Mouse (Mus musculus): Measurements from ENCODE around the gene Mrpl2. TPM values are rescaled to one million over a fixed set of nuclear protein-coding genes. Genes with fewer than 3 reads are reported as not detected.

Mrpl2 gene
- polyA plus RNA-seq, 1 experiment from 2014 or later = 151 TPM

DNA sequence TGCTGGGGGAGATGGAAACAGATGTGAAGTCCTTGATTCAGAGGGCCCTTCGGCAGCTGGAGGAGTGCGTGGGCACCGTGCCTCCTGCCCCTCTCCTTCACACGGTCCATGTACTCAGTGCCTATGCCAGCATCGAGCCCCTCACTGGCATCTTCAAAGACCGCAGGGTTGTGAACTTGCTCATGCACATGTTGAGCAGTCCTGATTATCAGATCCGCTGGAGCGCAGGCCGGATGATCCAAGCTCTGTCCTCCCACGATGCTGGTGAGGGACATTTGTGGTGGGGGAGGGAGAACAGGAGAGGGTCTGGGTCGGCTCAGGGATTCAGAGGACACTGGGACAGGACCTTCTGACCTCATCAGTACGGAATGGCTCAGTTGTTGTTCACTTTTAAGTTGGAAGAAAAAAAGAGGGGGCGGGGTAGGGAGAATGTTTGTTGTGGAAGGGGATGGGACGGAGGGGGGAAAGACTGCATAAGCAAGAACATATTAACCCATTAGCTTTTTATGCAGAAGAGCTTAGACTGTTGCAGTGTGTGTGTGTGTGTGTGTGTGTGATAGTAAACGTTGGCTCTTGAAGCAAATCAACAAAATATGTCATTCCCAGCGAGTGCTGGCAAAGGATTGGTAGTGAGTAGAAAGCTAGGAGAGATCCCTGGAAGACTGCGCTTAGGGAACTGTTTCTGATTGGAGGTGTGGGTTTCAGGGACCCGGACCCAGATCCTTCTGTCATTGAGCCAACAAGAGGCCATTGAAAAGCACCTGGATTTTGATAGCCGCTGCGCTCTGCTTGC is 5.9 kb downstream of the Mrpl2 start:
- peaks cover 54% of the 10 kb centered on the region for H3K4me1 ChIP-seq
- peaks cover 68% of the 10 kb centered on the region for H3K36me3 ChIP-seq
- no peaks in the 10 kb centered on the region for H3K27me3 ChIP-seq (ENCODE audit: insufficient read depth, poor library complexity, severe bottlenecking)
- H3K27ac ChIP-seq = peak overlapping the region; percentile 98
- DNase-seq (ENCODE audit: low spot score) = no peak
- WGBS = 64% methylated on average over 20 of the region's 20 CpGs
- peak overlapping the region; percentile 77 for H3K4me3 ChIP-seq
- no peaks in the 10 kb centered on the region for H3K9me3 ChIP-seq

DNA sequence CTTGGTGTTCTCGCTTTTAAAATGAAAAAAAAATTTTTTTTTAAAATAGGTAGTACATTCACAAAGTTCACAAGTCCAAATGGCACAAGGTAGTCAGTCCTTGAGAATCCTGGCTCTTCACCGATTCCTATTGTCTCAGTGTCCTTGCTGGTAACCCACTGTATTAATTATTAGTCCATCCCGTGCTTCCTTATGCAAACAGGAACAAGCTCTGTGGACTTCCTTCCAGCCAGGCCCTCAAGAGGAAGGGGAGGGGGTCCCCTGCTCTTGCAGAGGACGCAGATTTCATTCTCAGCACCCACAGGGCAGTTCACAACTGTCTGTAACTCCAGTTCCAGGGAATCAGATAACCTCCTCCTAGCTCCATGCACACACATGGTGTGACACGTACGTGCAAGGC is 10.0 kb downstream of the Mrpl2 start:
- no peak for DNase-seq (ENCODE audit: low spot score)
- Histone ChIP-seq H3K27ac (no peak overlapping the region), H3K27me3 (ENCODE audit: insufficient read depth, poor library complexity, severe bottlenecking) (no peaks in the 10 kb centered on the region), H3K36me3 (peaks cover 92% of the 10 kb centered on the region), H3K4me1 (peaks cover 35% of the 10 kb centered on the region), H3K9me3 (no peaks in the 10 kb centered on the region), H3K4me3 (no peak overlapping the region)
- WGBS = 79% methylated on average over 6 of the region's 6 CpGs

DNA sequence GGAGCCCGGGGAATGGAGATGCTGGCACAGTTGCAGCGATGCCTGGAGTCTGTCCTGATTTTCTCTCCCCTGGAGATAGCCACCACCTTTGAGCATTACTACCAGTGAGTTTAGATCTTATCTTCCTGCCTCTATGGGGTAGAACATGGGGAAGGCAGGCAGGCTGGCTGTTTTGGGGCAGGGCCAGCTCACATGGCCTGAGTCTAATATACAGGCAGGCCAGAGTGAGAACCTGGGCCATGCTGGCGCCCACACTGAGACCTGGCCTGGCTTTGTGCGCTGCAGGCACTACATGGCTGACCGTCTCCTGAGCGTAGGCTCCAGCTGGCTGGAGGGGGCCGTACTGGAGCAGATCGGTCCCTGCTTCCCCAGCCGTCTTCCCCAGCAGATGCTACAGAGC is 15.3 kb downstream of the Mrpl2 start:
- DNase-seq (ENCODE audit: low spot score) = no peak
- Histone ChIP-seq H3K36me3 (peaks cover 99% of the 10 kb centered on the region), H3K9me3 (no peaks in the 10 kb centered on the region), H3K27me3 (ENCODE audit: insufficient read depth, poor library complexity, severe bottlenecking) (no peaks in the 10 kb centered on the region), H3K27ac (no peak overlapping the region), H3K4me3 (no peak overlapping the region), H3K4me1 (peaks cover 2% of the 10 kb centered on the region; the same call in 1 of the 2 replicates)
- 90% methylated on average over 9 of the region's 9 CpGs for WGBS

DNA sequence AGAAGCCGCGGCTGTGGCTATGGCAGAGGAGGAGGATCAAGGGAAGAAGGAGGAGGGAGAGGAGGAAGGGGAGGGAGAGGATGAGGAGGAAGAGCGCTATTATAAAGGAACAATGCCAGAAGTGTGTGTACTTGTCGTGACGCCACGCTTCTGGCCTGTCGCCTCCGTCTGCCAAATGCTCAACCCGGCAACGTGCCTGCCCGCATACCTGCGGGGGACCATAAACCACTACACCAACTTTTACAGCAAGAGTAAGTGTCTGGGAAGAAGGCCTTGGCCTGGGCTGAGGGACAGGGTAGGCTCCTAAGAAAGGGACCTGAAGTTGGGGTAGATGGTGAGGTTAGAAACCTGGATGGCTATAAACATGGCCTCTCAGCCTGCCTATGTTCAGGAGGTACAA is 16.0 kb downstream of the Mrpl2 start:
- WGBS = 93% methylated on average over 12 of the region's 12 CpGs
- Histone ChIP-seq H3K4me3 (no peak overlapping the region), H3K4me1 (peaks cover 2% of the 10 kb centered on the region; the same call in 1 of the 2 replicates), H3K27ac (no peak overlapping the region), H3K27me3 (ENCODE audit: insufficient read depth, poor library complexity, severe bottlenecking) (no peaks in the 10 kb centered on the region), H3K9me3 (no peaks in the 10 kb centered on the region), H3K36me3 (peaks cover 99% of the 10 kb centered on the region)
- no peak for DNase-seq (ENCODE audit: low spot score)

DNA sequence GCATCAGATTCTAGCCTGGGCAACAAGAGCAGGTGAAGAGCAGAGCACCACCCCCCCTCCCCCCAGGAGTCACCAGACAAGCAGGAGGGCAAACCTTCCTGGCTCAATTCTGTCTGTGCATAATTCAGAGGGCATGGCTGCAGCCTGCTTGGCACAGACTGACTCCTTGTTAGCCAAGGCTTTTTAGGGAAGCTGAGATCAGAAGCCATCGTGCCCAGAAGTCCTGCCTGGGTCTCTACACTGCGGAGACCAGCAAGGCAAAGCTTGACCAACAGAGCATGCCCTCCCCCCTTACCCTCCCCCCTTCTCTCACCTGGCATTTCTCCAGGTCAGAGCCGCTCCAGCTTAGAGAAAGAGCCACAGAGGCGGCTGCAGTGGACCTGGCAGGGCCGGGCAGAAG is 16.7 kb downstream of the Mrpl2 start:
- Histone ChIP-seq H3K27ac (no peak overlapping the region), H3K27me3 (ENCODE audit: insufficient read depth, poor library complexity, severe bottlenecking) (no peaks in the 10 kb centered on the region), H3K4me3 (no peak overlapping the region), H3K9me3 (no peaks in the 10 kb centered on the region), H3K36me3 (peaks cover 97% of the 10 kb centered on the region), H3K4me1 (no peaks in the 10 kb centered on the region)
- WGBS = 87% methylated on average over 5 of the region's 5 CpGs
- DNase-seq (ENCODE audit: low spot score) = no peak

DNA sequence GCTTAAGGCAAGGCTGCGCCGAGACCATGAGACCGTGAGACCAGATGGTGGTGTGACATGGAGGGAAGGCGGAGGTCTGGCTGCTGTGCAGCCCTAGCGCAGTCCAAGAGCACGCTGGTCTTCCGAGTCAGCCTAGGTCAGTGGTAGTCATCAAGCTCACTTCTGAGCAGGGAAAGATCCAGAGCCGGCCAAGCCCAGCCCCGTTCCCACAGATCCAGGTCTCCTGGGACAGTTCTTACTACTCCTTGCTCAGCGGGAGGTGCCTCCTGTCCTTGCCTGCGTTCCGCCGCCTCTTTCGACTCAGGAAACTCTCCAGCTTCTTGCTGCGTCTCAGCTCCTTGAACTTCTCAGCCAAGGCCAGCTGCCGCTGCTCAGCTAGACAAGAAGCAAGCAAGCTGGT is 21.7 kb downstream of the Mrpl2 start:
- DNase-seq (ENCODE audit: low spot score) = no peak
- Histone ChIP-seq H3K36me3 (peaks cover 89% of the 10 kb centered on the region), H3K4me3 (no peak overlapping the region), H3K27ac (no peak overlapping the region), H3K27me3 (ENCODE audit: insufficient read depth, poor library complexity, severe bottlenecking) (no peaks in the 10 kb centered on the region), H3K9me3 (no peaks in the 10 kb centered on the region), H3K4me1 (peaks cover under 1% of the 10 kb centered on the region; the same call in 1 of the 2 replicates)
- WGBS = 89% methylated on average over 16 of the region's 16 CpGs

DNA sequence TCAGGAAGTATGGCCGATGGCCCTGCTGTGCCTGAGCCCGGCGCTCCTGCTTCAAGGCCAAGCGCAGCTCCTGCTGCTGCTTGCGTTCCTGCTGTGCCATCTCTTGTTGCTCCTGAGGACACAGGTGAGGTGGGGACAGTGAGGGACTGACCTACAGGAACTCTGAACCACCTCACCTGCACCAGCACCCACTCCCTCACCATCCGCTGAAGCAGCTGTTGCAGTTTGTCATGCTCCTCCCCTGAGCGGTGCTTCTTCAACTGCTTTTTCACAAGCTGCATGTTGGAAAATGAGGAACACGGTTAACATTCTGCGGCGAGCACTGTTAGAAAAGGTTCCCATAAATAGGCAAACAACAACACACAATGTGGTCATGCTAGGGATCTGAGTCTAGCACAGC is 23.9 kb downstream of the Mrpl2 start:
- no peak for DNase-seq (ENCODE audit: low spot score)
- 97% methylated on average over 10 of the region's 10 CpGs for WGBS
- no peak overlapping the region for H3K27ac ChIP-seq
- H3K36me3 ChIP-seq = peaks cover 74% of the 10 kb centered on the region
- no peaks in the 10 kb centered on the region for H3K9me3 ChIP-seq
- no peaks in the 10 kb centered on the region for H3K27me3 ChIP-seq (ENCODE audit: insufficient read depth, poor library complexity, severe bottlenecking)
- no peak overlapping the region for H3K4me3 ChIP-seq
- H3K4me1 ChIP-seq = peaks cover 16% of the 10 kb centered on the region

DNA sequence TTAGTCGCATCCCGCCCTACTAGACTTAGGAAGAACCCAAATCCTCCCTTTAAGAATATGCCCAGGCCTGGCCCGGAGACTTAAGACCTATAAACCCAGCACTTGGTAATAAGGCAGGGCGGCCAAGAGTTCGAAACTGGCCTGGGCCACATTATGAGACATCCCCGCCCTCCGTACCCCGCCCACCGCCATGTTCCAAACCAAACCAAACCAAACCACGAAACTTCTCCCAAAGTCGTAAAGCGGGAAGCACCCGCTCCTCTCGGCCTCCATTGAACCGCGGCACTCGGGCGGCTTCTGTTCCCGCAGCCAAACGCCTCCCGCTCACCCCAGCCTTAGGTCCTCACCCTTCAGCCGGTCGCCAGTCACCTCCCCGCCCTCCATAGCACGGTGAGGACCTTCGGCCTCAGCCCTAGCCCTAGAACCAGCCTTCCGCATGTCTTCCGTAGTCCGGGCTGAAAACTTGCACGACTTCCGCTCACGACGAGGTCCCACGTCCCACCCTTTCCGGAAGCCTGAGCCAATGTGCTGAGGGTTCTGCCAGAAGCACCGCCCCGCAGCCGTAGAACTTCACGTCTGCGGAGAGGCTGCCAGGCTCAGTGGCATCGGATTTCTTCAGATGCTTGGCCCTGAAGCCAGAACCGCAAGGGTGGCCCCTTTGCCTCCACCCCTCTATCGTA is 28.0 kb downstream of the Mrpl2 start, which contains the start of gene Rrp36:
Gene Rrp36 (minus strand): TSS at position 503 of the 680 bp plus-strand sequence.
- H3K36me3 ChIP-seq = peaks cover 75% of the 10 kb centered on the region
- WGBS = under 1% methylated on average over 43 of the region's 43 CpGs

DNA sequence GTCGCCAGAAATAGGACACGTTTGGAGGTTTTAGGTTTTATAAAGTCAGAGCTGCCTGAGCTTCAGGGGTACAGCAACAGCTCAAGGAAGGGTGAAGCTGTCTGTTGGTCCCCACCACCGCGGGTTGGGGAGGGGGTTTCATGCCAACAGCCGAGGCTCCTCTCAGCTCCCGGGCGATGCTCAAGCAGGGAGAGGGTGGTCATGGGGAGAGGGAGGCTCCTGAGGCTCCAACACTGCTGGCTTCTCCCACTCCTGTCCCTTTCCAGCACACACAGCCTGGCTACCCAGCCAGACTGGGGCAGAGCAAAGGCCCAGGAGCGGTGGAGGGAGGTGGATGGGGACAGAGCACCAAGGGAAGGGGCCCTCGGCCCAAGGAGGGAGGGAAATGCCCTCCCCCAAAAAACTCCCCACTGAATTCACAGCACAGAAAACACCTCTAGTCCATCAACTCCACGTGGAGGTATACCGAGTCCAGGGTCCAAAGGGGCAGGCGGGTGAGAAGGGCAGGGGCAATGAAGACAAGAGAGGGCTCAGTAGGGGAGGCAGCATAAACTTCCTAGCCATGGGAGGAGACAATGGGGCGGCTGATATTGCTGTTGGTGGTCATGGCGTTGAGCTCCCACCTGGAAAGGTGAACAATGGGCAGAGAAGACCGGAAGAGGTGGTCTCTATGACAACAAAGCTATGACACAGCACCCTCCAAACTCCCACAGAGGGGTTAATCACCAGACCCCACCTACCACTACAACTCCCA is 28.7 kb downstream of the Mrpl2 start:
- 22% methylated on average over 15 of the region's 15 CpGs for WGBS
- peak overlapping the region; percentile 79 for H3K4me3 ChIP-seq
- no peaks in the 10 kb centered on the region for H3K27me3 ChIP-seq (ENCODE audit: insufficient read depth, poor library complexity, severe bottlenecking)
- H3K36me3 ChIP-seq = peaks cover 70% of the 10 kb centered on the region
- H3K9me3 ChIP-seq = no peaks in the 10 kb centered on the region
- H3K27ac ChIP-seq = peak overlapping the region; percentile 85
- no peak for DNase-seq (ENCODE audit: low spot score)
- H3K4me1 ChIP-seq = peaks cover 39% of the 10 kb centered on the region

More for the DNA sequence above, 28.0 kb downstream of the Mrpl2 start, which contains the start of gene Rrp36:
- H3K9me3 ChIP-seq = no peaks in the 10 kb centered on the region
- H3K27ac ChIP-seq = peak within 1 kb of the TSS; percentile 85
- H3K4me1 ChIP-seq = peaks cover 32% of the 10 kb centered on the region
- peak within 1 kb of the TSS; percentile 79 for H3K4me3 ChIP-seq
- DNase-seq (ENCODE audit: low spot score) = peak; percentile 97
- no peaks in the 10 kb centered on the region for H3K27me3 ChIP-seq (ENCODE audit: insufficient read depth, poor library complexity, severe bottlenecking)

DNA sequence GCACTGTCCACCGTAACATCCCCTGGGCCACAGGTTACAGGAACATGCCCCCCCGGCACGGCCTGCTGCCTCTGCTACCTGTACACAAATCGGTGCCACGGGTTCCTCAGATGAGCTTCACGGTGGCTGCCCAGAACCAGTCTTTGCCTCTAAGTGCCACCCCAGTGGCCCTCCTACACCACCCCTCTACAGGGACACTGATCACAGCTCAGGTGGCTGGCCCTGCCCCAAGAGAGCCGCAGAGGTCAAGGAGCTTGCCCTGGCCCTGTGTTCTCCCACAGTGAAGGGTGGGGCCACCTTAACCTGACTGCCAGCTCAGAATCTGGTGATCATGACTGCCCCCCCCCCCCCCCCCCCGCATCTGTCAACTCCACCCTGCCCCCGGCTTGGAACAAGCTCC is 32.4 kb downstream of the Mrpl2 start, which contains the start of gene Mea1:
Gene Mea1 (plus strand): TSS at position 378 of the 400 bp plus-strand sequence.
- peak within 1 kb of the TSS; percentile 87 for H3K27ac ChIP-seq
- H3K27me3 ChIP-seq (ENCODE audit: insufficient read depth, poor library complexity, severe bottlenecking) = no peaks in the 10 kb centered on the region
- H3K9me3 ChIP-seq = no peaks in the 10 kb centered on the region
- peaks cover 40% of the 10 kb centered on the region for H3K4me1 ChIP-seq
- no peak for DNase-seq (ENCODE audit: low spot score)
- peaks cover 55% of the 10 kb centered on the region for H3K36me3 ChIP-seq
- peak within 1 kb of the TSS; percentile 78 for H3K4me3 ChIP-seq
- 78% methylated on average over 8 of the region's 9 CpGs for WGBS

DNA sequence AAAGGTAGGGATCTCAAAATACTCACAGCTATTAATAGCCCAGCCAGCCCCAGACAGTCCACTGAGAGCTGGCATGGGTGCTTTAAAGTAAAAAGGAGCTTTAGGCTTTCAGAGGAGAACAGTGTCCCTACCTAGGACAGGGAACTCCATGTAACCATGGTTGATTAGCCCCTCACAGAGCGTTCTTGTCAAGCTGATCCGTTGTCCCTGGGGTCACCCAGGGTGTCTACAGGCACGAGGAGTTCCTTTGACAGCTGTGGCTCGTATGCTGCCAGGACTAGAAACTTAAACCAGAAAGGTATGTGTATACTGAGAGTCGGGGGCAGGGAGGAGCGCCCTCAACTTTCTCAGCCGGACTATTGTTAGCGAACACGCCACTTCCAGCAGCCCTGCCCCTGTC is 32.9 kb downstream of the Mrpl2 start:
- Histone ChIP-seq H3K9me3 (no peaks in the 10 kb centered on the region), H3K36me3 (peaks cover 60% of the 10 kb centered on the region), H3K27me3 (ENCODE audit: insufficient read depth, poor library complexity, severe bottlenecking) (no peaks in the 10 kb centered on the region), H3K4me1 (peaks cover 41% of the 10 kb centered on the region), H3K4me3 (peak overlapping the region; percentile 78), H3K27ac (peak overlapping the region; percentile 87)
- peak; percentile 74 for DNase-seq (ENCODE audit: low spot score)
- 21% methylated on average over 9 of the region's 9 CpGs for WGBS

DNA sequence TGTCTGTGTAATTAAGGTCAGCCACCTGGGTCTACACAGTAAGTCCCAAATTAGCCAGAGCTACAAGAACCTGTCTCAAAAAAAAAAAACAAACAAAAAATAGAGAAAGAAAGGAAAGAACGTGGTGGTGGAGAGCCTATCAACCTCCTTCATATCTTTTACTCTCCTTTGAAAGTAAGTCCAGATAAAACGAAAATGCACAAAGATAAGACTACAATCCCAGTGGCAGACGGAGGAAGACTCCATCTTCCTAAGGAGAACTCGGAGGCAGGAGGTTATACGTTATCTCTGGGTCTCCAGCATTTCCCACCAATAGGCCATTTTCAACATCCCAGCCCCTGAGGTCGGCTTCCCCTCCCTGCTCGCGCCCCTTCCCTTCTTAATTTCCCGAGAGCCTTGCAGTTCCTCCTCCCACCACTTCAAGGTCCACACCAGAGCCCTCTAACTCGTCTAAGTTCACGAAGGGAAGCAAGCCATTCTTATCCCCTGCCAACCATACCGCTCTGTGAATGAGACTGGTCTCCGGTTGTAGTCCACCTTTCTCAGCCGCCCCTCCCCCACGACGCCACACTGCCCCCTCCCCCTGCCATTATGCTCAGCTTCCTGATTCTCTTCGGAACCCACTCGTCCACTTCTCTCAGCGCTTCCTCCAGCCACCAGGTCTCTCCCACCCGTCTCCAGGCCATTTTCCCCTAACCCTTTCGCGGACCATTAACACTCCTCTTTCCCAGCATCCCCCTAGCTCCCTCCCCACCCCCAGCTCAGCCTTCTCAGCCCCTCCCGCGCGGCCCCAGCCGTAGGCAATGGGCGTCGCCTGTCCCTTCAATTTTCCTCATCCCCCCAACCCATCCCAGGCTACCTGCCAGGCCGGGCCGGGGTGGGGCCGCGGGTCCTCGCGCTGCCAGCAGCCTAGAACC is 34.1 kb downstream of the Mrpl2 start:
- Histone ChIP-seq H3K27ac (peak overlapping the region; percentile 87), H3K4me3 (peak overlapping the region; percentile 78), H3K9me3 (no peaks in the 10 kb centered on the region), H3K27me3 (ENCODE audit: insufficient read depth, poor library complexity, severe bottlenecking) (no peaks in the 10 kb centered on the region), H3K36me3 (peaks cover 65% of the 10 kb centered on the region), H3K4me1 (peaks cover 37% of the 10 kb centered on the region)
- 1% methylated on average over 34 of the region's 34 CpGs for WGBS
- no peak for DNase-seq (ENCODE audit: low spot score)
